Mouse (Mus musculus): Measurements from ENCODE around the gene Nfib.

Nfib gene

GRCm38 (mm10) chr4:82572410-82573290, 132.9 kb downstream of the Nfib start:
- ChIA-PET CTCF (no interaction called here), POLR2A (no interaction called here)

GRCm38 (mm10) chr4:82558816-82559215, 146.7 kb downstream of the Nfib start:
- CTCF ChIA-PET: no interaction called here
- POLR2A ChIA-PET: no interaction called here

- ChIA-PET POLR2A (no interaction called here), CTCF (no interaction called here)
Observed at GRCm38 (mm10) chr4:82555673-82556171, 149.8 kb downstream of the Nfib start.

- CTCF ChIA-PET: interaction anchor here in 1 of 4 experiments (0.9 kb wide), 1 partner anchor 11 kb away, joined by 3 read pairs; no protein-coding TSS in a partner anchor
Observed at GRCm38 (mm10) chr4:82553658-82554057, 151.9 kb downstream of the Nfib start.

GRCm38 (mm10) chr4:82552238-82552637, 153.3 kb downstream of the Nfib start:
- ChIA-PET CTCF (interaction anchor here in 1 of 4 experiments (1.0 kb wide), 1 partner anchor 10 kb away, joined by 3 read pairs; no protein-coding TSS in a partner anchor), POLR2A (interaction anchor here in 1 of 4 experiments (0.5 kb wide), 1 partner anchor 28 kb away, joined by 3 read pairs; no protein-coding TSS in a partner anchor)

More at GRCm38 (mm10) chr4:82553658-82554057, 151.9 kb downstream of the Nfib start:
- POLR2A ChIA-PET: no interaction called here

GRCm38 (mm10) chr4:82549762-82550380, 155.7 kb downstream of the Nfib start:
- CTCF ChIA-PET: no interaction called here
- POLR2A ChIA-PET: no interaction called here

GRCm38 (mm10) chr4:82548247-82548646, 157.3 kb downstream of the Nfib start:
- CTCF ChIA-PET: no interaction called here
- POLR2A ChIA-PET: no interaction called here

GRCm38 (mm10) chr4:82543936-82544335, 161.6 kb downstream of the Nfib start:
- POLR2A ChIA-PET: no interaction called here
- CTCF ChIA-PET: no interaction called here

- ChIA-PET CTCF (interaction anchor here in 1 of 4 experiments (1.7 to 2.2 kb wide), 2 partner anchors 11 to 71 kb away, joined by 7 to 9 read pairs; no protein-coding TSS in a partner anchor), POLR2A (interaction anchor here in 2 of 4 experiments (1.2 to 2.0 kb wide), 3 partner anchors 31 to 38 kb away, joined by 4 to 7 read pairs (median 6); no protein-coding TSS in a partner anchor)
Observed at GRCm38 (mm10) chr4:82543398-82543740, 162.2 kb downstream of the Nfib start.

- CTCF ChIA-PET: interaction anchor here (0.6 to 2.2 kb wide), 27 partner anchors 9 to 1363 kb away, joined by 3 to 10 read pairs (median 3); no protein-coding TSS in a partner anchor
- POLR2A ChIA-PET: interaction anchor here in 2 of 4 experiments (0.8 to 2.0 kb wide), 7 partner anchors 9 to 38 kb away, joined by 3 to 7 read pairs (median 4); no protein-coding TSS in a partner anchor
Observed at GRCm38 (mm10) chr4:82542656-82543397, 162.7 kb downstream of the Nfib start.

GRCm38 (mm10) chr4:82541894-82542510, 163.5 kb downstream of the Nfib start:
- ChIA-PET CTCF (interaction anchor here (0.6 to 2.2 kb wide), 27 partner anchors 10 to 1363 kb away, joined by 3 to 10 read pairs (median 3); no protein-coding TSS in a partner anchor), POLR2A (interaction anchor here in 3 of 4 experiments (0.5 to 2.0 kb wide), 10 partner anchors 9 to 1015 kb away, joined by 3 to 7 read pairs (median 3); no protein-coding TSS in a partner anchor)

GRCm38 (mm10) chr4:82540466-82540990, 165.0 kb downstream of the Nfib start:
- CTCF ChIA-PET: interaction anchor here in 2 of 4 experiments (0.6 kb wide), 2 partner anchors 29 to 746 kb away, joined by 3 to 5 read pairs; no protein-coding TSS in a partner anchor
- POLR2A ChIA-PET: interaction anchor here in 3 of 4 experiments (0.7 to 1.1 kb wide), 5 partner anchors 28 to 237 kb away, joined by 3 to 4 read pairs (median 3); no protein-coding TSS in a partner anchor

- ChIA-PET CTCF (interaction anchor here in 1 of 4 experiments (0.6 kb wide), 1 partner anchor 746 kb away, joined by 3 read pairs; no protein-coding TSS in a partner anchor), POLR2A (interaction anchor here in 2 of 4 experiments (0.7 to 1.1 kb wide), 4 partner anchors 28 to 236 kb away, joined by 3 to 4 read pairs (median 3); no protein-coding TSS in a partner anchor)
Observed at GRCm38 (mm10) chr4:82540048-82540410, 165.5 kb downstream of the Nfib start.

GRCm38 (mm10) chr4:82539406-82540047, 166.0 kb downstream of the Nfib start:
- ChIA-PET POLR2A (interaction anchor here in 2 of 4 experiments (0.6 to 4.4 kb wide), 5 partner anchors 8 to 236 kb away, joined by 3 to 35 read pairs (median 3); no protein-coding TSS in a partner anchor), CTCF (interaction anchor here in 1 of 4 experiments (0.7 kb wide), 1 partner anchor 219 kb away, joined by 3 read pairs; no protein-coding TSS in a partner anchor)

- CTCF ChIA-PET: no interaction called here
Observed at GRCm38 (mm10) chr4:82538815-82539214, 166.7 kb downstream of the Nfib start.

GRCm38 (mm10) chr4:82538069-82538811, 167.3 kb downstream of the Nfib start:
- CTCF ChIA-PET: interaction anchor here in 2 of 4 experiments (0.6 kb wide), 2 partner anchors 29 to 54 kb away, joined by 4 to 5 read pairs; no protein-coding TSS in a partner anchor

More at GRCm38 (mm10) chr4:82538815-82539214, 166.7 kb downstream of the Nfib start:
- POLR2A ChIA-PET: interaction anchor here in 1 of 4 experiments (4.4 kb wide), 1 partner anchor 29 kb away, joined by 35 read pairs; no protein-coding TSS in a partner anchor

More at GRCm38 (mm10) chr4:82538069-82538811, 167.3 kb downstream of the Nfib start:
- POLR2A ChIA-PET: interaction anchor here in 2 of 4 experiments (0.6 to 4.4 kb wide), 4 partner anchors 26 to 1484 kb away, joined by 3 to 35 read pairs (median 3); no protein-coding TSS in a partner anchor

Data from embryonic stem cell, embryonic (primary cell).